In genomic region chr8:37428845-37429244, GRCm38 (mm10) we compare ENCODE assay signal across 24 mouse cellular contexts.
DNase-seq lines count a peak whose midpoint lies in the region; ATAC-seq and TF ChIP-seq lines count a peak whose summit lies in the region.
"Had no signal": no experiment of that assay in that cellular context is flagged by ENCODE, and none has a peak within 500 bp of the region (broad histone marks: within the 10 kb centered on the region; RNA-seq: fewer than 3 reads in every experiment).

No protein-coding gene starts in this region.

- H3K4me3 ChIP-seq in hindbrain, embryonic 11.5 days (ENCODE audit: low read depth, low read length), result no peak overlapping the region
- no peak overlapping the region for H3K4me3 ChIP-seq in hindbrain, postnatal 0 days (ENCODE audit: low read length)
- H3K4me3 ChIP-seq in midbrain, embryonic 12.5 days, result no peak overlapping the region
- no peak overlapping the region for H3K4me3 ChIP-seq in midbrain, embryonic 14.5 days (replicated peaks; ENCODE audit: low read depth, low read length)
- H3K4me3 ChIP-seq: embryonic facial prominence, embryonic 13.5 days; embryonic facial prominence, embryonic 15.5 days; erythroblast, embryonic 14.5 days; forebrain, embryonic 10.5 days; forebrain, embryonic 12.5 days had no signal

- TF ChIP-seq CTCF in hindbrain, postnatal 0 days (IDR thresholded peaks at IDR 0.05; ENCODE audit: low read depth), result no peak

- no peak overlapping the region for H3K27ac ChIP-seq in hindbrain, embryonic 11.5 days (ENCODE audit: low read depth, low read length)
- H3K27ac ChIP-seq in hindbrain, postnatal 0 days, result no peak overlapping the region
- H3K27ac ChIP-seq in midbrain, embryonic 12.5 days (replicated peaks), result no peak overlapping the region
- H3K27ac ChIP-seq in midbrain, embryonic 14.5 days (replicated peaks; ENCODE audit: low read depth, low read length), result no peak overlapping the region
- H3K27ac ChIP-seq: embryonic facial prominence, embryonic 13.5 days; embryonic facial prominence, embryonic 15.5 days; forebrain, embryonic 10.5 days; forebrain, embryonic 12.5 days had no signal

- H3K4me1 ChIP-seq in hindbrain, embryonic 11.5 days (replicated peaks; ENCODE audit: control insufficient read depth, insufficient read depth, low read length), result no peaks in the 10 kb centered on the region
- no peaks in the 10 kb centered on the region for H3K4me1 ChIP-seq in hindbrain, postnatal 0 days (ENCODE audit: insufficient read depth, low read length)
- H3K4me1 ChIP-seq in midbrain, embryonic 12.5 days, result no peaks in the 10 kb centered on the region
- H3K4me1 ChIP-seq in midbrain, embryonic 14.5 days (ENCODE audit: control insufficient read depth, insufficient read depth, low read length), result no peaks in the 10 kb centered on the region
- H3K4me1 ChIP-seq: embryonic facial prominence, embryonic 13.5 days; embryonic facial prominence, embryonic 15.5 days; forebrain, embryonic 10.5 days; forebrain, embryonic 12.5 days had no signal

- peak; percentile 2 for DNase-seq in embryo, embryonic 11 days
- DNase-seq in embryo, embryonic 9.5 days (ENCODE audit: extremely low spot score), result no peak
- peak; percentile 3 for DNase-seq in hindbrain, embryonic 11.5 days (ENCODE audit: low spot score)
- no peak for DNase-seq in hindbrain, postnatal 0 days (ENCODE audit: low spot score)
- no peak for DNase-seq in midbrain, embryonic 14.5 days
- DNase-seq in ZHBTc4 (ENCODE audit: low read depth, low spot score), result peak; percentile 5
- DNase-seq: adrenal gland, adult 2 months; adrenal gland, postnatal 10 days; adrenal gland, postnatal 25 days; cerebellum, adult 11 months; cerebellum, adult 18-20 months; cerebellum, adult 8-10 months; cerebellum, adult 9-11 months; cerebellum, postnatal 14 days; cerebellum, postnatal 36 days had no signal

- no peaks in the 10 kb centered on the region for H3K27me3 ChIP-seq in hindbrain, embryonic 11.5 days (ENCODE audit: control insufficient read depth, insufficient read depth, low read length)
- no peaks in the 10 kb centered on the region for H3K27me3 ChIP-seq in hindbrain, postnatal 0 days (ENCODE audit: insufficient read depth, low read length)
- H3K27me3 ChIP-seq in midbrain, embryonic 12.5 days, result no peaks in the 10 kb centered on the region
- no peaks in the 10 kb centered on the region for H3K27me3 ChIP-seq in midbrain, embryonic 14.5 days (ENCODE audit: control insufficient read depth, insufficient read depth, low read length)
- H3K27me3 ChIP-seq: embryonic facial prominence, embryonic 13.5 days; embryonic facial prominence, embryonic 15.5 days; forebrain, embryonic 12.5 days had no signal

- no peak overlapping the region for H3K9ac ChIP-seq in hindbrain, embryonic 11.5 days (ENCODE audit: low read depth, low read length)
- no peak overlapping the region for H3K9ac ChIP-seq in hindbrain, postnatal 0 days (replicated peaks; ENCODE audit: low read length)
- H3K9ac ChIP-seq in midbrain, embryonic 12.5 days (replicated peaks), result no peak overlapping the region
- H3K9ac ChIP-seq in midbrain, embryonic 14.5 days (replicated peaks; ENCODE audit: low read length), result no peak overlapping the region
- H3K9ac ChIP-seq: embryonic facial prominence, embryonic 13.5 days; embryonic facial prominence, embryonic 15.5 days; forebrain, embryonic 12.5 days had no signal

- ATAC-seq in hindbrain, embryonic 11.5 days (ENCODE audit: low FRiP score), result peak; percentile 33; the same call in 1 of the 2 replicates
- ATAC-seq in hindbrain, postnatal 0 days, result no peak
- peak; percentile 66; the same call in 1 of the 2 replicates for ATAC-seq in midbrain, embryonic 12.5 days (ENCODE audit: low FRiP score, low read depth)
- no peak for ATAC-seq in midbrain, embryonic 14.5 days (ENCODE audit: low FRiP score, low TSS enrichment)
- ATAC-seq in activated CD4-positive, CD25-positive, alpha-beta regulatory T cell, adult 4 months, result no peak
- ATAC-seq: forebrain, embryonic 14.5 days; forebrain, embryonic 16.5 days had no signal

- H3K36me3 ChIP-seq in hindbrain, embryonic 11.5 days (ENCODE audit: control insufficient read depth, insufficient read depth, low read length), result no peaks in the 10 kb centered on the region
- H3K36me3 ChIP-seq in hindbrain, postnatal 0 days (ENCODE audit: insufficient read depth, low read length), result no peaks in the 10 kb centered on the region
- no peaks in the 10 kb centered on the region for H3K36me3 ChIP-seq in midbrain, embryonic 12.5 days
- H3K36me3 ChIP-seq in midbrain, embryonic 14.5 days (ENCODE audit: control insufficient read depth, insufficient read depth, low read length), result no peaks in the 10 kb centered on the region
- H3K36me3 ChIP-seq: embryonic facial prominence, embryonic 13.5 days; embryonic facial prominence, embryonic 15.5 days; forebrain, embryonic 10.5 days; forebrain, embryonic 12.5 days had no signal

- no peaks in the 10 kb centered on the region for H3K9me3 ChIP-seq in hindbrain, embryonic 11.5 days (ENCODE audit: control insufficient read depth, low read length)
- H3K9me3 ChIP-seq in hindbrain, postnatal 0 days (ENCODE audit: low read length), result no peaks in the 10 kb centered on the region
- no peaks in the 10 kb centered on the region for H3K9me3 ChIP-seq in midbrain, embryonic 12.5 days
- H3K9me3 ChIP-seq in midbrain, embryonic 14.5 days (ENCODE audit: control insufficient read depth, low read length), result no peaks in the 10 kb centered on the region
- H3K9me3 ChIP-seq: embryonic facial prominence, embryonic 13.5 days; embryonic facial prominence, embryonic 15.5 days; forebrain, embryonic 10.5 days; forebrain, embryonic 12.5 days had no signal

- H3K4me2 ChIP-seq in hindbrain, embryonic 11.5 days (replicated peaks; ENCODE audit: low read depth, low read length), result no peak overlapping the region
- no peak overlapping the region for H3K4me2 ChIP-seq in hindbrain, postnatal 0 days (ENCODE audit: low read depth, low read length)
- no peak overlapping the region for H3K4me2 ChIP-seq in midbrain, embryonic 12.5 days (replicated peaks)
- H3K4me2 ChIP-seq in midbrain, embryonic 14.5 days (ENCODE audit: low read length), result no peak overlapping the region
- H3K4me2 ChIP-seq: embryonic facial prominence, embryonic 13.5 days; embryonic facial prominence, embryonic 15.5 days; forebrain, embryonic 12.5 days had no signal

- WGBS in hindbrain, embryonic 11.5 days, result 57% methylated on average over 4 of the region's 4 CpGs
- 55% methylated on average over 4 of the region's 4 CpGs for WGBS in hindbrain, postnatal 0 days
- 29% methylated on average over 4 of the region's 4 CpGs for WGBS in midbrain, embryonic 12.5 days
- 28% methylated on average over 4 of the region's 4 CpGs for WGBS in midbrain, embryonic 14.5 days

Comparison
In these comparisons a context has a peak if more than half of its experiments do, and no peak if none do; other contexts are left out.
1. DNase-seq: peak in embryo, embryonic 11 days (single experiment), hindbrain, embryonic 11.5 days (single experiment) and ZHBTc4 (single experiment); none in embryo, embryonic 9.5 days (single experiment), hindbrain, postnatal 0 days (single experiment) and midbrain, embryonic 14.5 days (single experiment).
2. ATAC-seq: peak in hindbrain, embryonic 11.5 days (single experiment) and midbrain, embryonic 12.5 days (single experiment); none in hindbrain, postnatal 0 days (single experiment), midbrain, embryonic 14.5 days (single experiment) and activated CD4-positive, CD25-positive, alpha-beta regulatory T cell, adult 4 months (single experiment).